Mouse (Mus musculus) spleen, adult 2 months (tissue): ENCODE results near the gene Gm27021. TPM values are rescaled to one million over a fixed set of nuclear protein-coding genes. Genes with fewer than 3 reads are reported as not detected.

ENCODE experiments used
- DNase-seq, 2 experiments: peaks; one replicate each; pipeline versions ENCODE4 v3.0.0 to v3.0.0-alpha.2; 2012 to 2021; ENCODE audit warnings: low spot score in 2 of 2, low read depth in 1 of 2
- H3K27ac ChIP-seq: fragments of 200-500 bp; 2 replicates; pipeline ENCODE4 v1.5.1; 2012; ENCODE audit warnings: low read length, inconsistent platforms; ENCODE audit not compliant: insufficient read depth
- H3K27me3 ChIP-seq: fragments of 200-500 bp; 2 replicates; pipeline ENCODE4 v1.6.1; 2012; ENCODE audit warnings: mild to moderate bottlenecking, moderate library complexity, low read length, inconsistent platforms; ENCODE audit not compliant: control insufficient read depth, insufficient read depth
- H3K36me3 ChIP-seq: fragments of 200-500 bp; 2 replicates; pipeline ENCODE4 v1.6.1; 2012; ENCODE audit warnings: mild to moderate bottlenecking, low read length, inconsistent platforms; ENCODE audit not compliant: control insufficient read depth, insufficient read depth
- H3K4me1 ChIP-seq: fragments of 200-500 bp; 2 replicates; pipeline ENCODE4 v1.6.1; 2011; ENCODE audit warnings: inconsistent platforms; ENCODE audit not compliant: control insufficient read depth, insufficient read depth, insufficient read length
- H3K4me3 ChIP-seq: fragments of 200-500 bp; 2 replicates; pipeline ENCODE4 v1.5.1; 2011; ENCODE audit warnings: mild to moderate bottlenecking, inconsistent platforms; ENCODE audit not compliant: insufficient read depth, insufficient read length; ENCODE audit errors: extremely low read depth
- CTCF ChIP-seq: fragments of 200-500 bp; IDR thresholded peaks from 2 replicates; pipeline ENCODE4 v1.5.1; 2011; ENCODE audit warnings: mild to moderate bottlenecking, inconsistent platforms; ENCODE audit not compliant: insufficient read depth, insufficient read length, insufficient replicate concordance; ENCODE audit errors: extremely low read depth
- POLR2A ChIP-seq: fragments of 200-500 bp; IDR thresholded peaks from 2 replicates; pipeline ENCODE4 v1.6.1; 2011; ENCODE audit warnings: low read depth, low read length, inconsistent platforms
- WGBS: fragments of 180-500 bp; shearing (Covaris S2); methylation state at CpG from one replicate; pipeline ENCODE4 v1.1.7; 2018; 5-methylcytosine and 5-hydroxymethylcytosine counted together
- polyA plus RNA-seq: library from polyadenylated mRNA; depleted of rRNA; stranded (reverse); fragments of >200 nt; gene quantifications from 2 replicates; pipeline ENCODE4 v1.2.3, GENCODE M21; 2012; rRNA removed

The Gm27021 gene
- polyA plus RNA-seq, result 0.18 and 2.8 TPM in 2 replicates

DNA sequence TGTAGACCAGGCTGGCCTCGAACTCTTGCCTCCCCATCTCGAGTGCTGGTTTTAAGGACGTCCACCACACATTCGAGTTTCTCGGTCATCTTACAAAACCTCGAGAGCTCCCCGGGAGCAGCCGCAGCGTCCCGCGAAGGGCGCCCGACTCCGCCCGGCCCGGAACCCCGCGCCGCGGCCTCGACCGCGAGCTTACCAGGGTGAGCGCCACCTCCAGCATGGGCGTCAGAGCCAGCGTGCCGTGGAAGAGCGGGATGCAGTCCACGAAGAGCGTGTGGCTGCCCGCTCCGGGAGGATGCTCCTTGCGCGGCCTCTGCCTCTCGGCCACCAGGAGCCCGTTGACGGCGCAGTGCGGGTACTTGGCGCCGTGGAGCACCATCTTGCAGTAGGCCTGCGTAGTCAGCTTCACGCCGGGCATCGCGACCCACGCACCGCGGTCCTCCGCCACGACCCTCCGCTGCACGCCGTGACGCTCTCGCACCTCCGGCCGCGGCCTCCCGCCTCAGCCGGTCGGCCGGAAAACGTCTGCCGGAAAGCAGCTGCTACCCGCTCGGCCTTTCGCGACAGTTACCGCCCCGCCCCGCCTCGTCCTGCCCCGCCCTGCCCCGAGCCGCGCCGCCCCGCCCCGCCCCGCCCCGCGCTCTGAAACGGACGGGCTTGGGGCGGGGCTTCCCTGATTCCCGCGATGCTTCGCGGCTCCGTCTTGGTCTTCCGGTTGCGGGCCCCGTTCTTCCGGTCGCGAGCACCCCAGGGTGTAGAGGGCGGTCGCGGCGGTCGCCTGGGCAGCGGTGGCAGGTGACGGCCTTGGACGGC lies at the start of gene Gm27021, which contains the start of gene Cox4i1:
Gene Gm27021, minus strand, starts transcription at position 519 of the 813 bp plus-strand sequence.
Gene Cox4i1, plus strand, starts transcription at position 662 of the 813 bp plus-strand sequence.
- WGBS, result under 1% methylated on average over 99 of the region's 105 CpGs
- peak within 1 kb of the TSS; percentile 78 for H3K27ac ChIP-seq
- TF ChIP-seq POLR2A (peak; percentile 49), CTCF (no peak)
- peaks cover 15% of the 10 kb centered on the region for H3K36me3 ChIP-seq
- H3K27me3 ChIP-seq, result no peaks in the 10 kb centered on the region
- peaks cover 18% of the 10 kb centered on the region for H3K4me1 ChIP-seq
- DNase-seq, result peak; percentile 79 to 93
- peak within 1 kb of the TSS; percentile 94 for H3K4me3 ChIP-seq

DNA sequence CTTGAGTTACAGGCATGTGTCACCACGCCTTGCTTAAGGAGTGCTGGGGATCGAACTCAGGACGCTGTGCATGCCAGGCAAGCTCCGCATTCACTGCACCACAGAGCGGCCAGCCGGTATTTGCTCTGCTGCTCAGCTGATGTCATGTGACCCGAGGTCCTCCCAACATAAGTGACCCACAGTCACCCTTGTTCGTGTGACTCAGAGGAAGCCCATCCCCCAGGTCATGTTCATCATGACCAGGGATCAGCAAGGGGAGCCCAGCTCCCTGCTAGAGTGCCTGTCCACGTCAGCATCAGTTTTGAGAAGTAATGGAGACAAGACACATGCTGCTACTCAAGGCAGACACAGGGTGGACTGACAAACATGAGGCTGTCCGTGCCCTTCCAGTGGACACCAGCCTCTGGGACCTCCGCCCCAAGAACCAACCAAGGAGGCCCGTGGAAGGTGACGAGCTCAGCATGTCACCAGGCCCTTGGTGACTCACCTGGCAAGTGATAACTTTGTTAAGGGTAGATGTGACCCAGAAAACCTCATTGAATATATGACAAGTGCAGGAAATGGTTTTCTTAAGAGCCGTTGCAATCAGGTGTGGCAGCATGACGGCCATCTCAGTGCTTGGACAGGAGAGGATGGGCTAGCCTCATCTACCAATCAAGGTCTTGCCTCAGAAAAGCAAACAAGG lies 48.3 kb upstream of the Gm27021 start:
- H3K27me3 ChIP-seq, result no peaks in the 10 kb centered on the region
- TF ChIP-seq POLR2A, result no peak
- no peak for TF ChIP-seq CTCF
- H3K4me1 ChIP-seq, result peaks cover 11% of the 10 kb centered on the region
- H3K4me3 ChIP-seq, result no peak overlapping the region
- DNase-seq, result no peak
- H3K36me3 ChIP-seq, result no peaks in the 10 kb centered on the region
- 75% methylated on average over 15 of the region's 15 CpGs for WGBS
- peak overlapping the region; percentile 20; the same call in 1 of the 2 replicates for H3K27ac ChIP-seq

DNA sequence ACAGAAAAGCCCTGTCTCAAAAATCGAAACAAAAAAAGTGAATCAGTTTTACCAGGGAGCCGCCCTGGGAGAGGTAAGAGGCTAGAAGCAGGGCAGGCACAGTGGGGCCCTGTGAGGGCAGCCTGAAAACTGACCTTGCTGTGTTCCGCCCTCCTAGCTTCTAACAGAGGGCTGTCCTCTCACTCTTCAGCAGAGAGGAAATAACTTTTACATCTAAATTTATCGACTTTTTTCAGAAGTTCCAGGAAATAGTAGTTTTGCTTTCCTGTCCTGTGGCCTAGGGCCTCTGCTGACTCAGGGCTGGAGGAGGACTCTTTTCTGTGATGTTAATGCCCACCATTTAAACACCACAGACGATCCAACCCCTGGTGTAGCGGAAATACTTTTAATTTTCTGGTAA lies 47.3 kb upstream of the Gm27021 start:
- H3K27me3 ChIP-seq, result no peaks in the 10 kb centered on the region
- peaks cover 11% of the 10 kb centered on the region for H3K4me1 ChIP-seq
- DNase-seq, result no peak
- no peak overlapping the region for H3K4me3 ChIP-seq
- WGBS, result 13% methylated on average over 6 of the region's 6 CpGs
- peak overlapping the region; percentile 50 for H3K27ac ChIP-seq
- H3K36me3 ChIP-seq, result no peaks in the 10 kb centered on the region
- TF ChIP-seq POLR2A (no peak), CTCF (no peak)

DNA sequence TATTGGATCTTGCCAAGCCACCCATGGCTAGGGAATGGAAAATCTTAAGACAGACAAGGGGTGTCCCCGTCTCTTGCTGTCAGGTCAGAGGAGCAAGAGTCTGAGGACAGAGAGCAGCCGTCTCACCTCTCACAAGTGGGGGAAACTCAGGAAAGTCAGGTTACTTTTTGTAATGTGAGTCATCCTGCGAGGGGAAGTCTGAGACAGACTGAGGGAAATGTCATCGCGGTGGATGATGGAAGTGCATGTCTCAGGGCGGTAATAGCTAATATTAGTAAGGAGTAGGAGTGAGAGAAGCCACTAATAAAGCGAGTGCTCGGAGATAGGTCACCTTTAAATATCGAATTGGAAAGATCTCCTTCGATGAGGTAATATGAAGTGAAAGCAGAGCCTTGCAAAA lies 41.3 kb upstream of the Gm27021 start:
- DNase-seq, result no peak
- TF ChIP-seq POLR2A (no peak), CTCF (no peak)

DNA sequence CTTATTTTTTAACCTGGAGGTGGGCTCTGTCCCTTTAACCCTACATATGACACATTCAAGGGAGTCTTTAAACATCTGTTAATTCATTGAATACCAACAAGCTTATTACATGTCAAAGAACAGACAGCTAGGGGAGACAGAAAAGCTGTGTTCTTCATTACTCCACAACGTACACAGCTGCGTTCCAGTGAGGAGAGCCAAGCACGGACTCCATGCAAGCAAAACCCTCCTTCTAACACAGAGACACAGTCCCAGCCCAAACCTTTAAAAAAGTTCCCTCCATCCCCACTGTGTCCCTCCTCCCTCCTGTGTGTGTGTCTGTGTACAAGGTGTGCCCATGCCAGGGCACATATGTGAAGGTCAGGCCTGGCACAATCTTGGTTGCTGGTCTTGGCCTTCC lies 38.3 kb upstream of the Gm27021 start:
- Histone ChIP-seq H3K4me1 (peaks cover 15% of the 10 kb centered on the region; the same call in 1 of the 2 replicates), H3K4me3 (no peak overlapping the region), H3K27ac (no peak overlapping the region), H3K36me3 (no peaks in the 10 kb centered on the region), H3K27me3 (no peaks in the 10 kb centered on the region)
- DNase-seq, result no peak
- 97% methylated on average over 3 of the region's 3 CpGs for WGBS
- no peak for TF ChIP-seq CTCF
- TF ChIP-seq POLR2A, result no peak

More for the DNA sequence above, 41.3 kb upstream of the Gm27021 start:
- Histone ChIP-seq H3K27me3 (no peaks in the 10 kb centered on the region), H3K4me1 (no peaks in the 10 kb centered on the region), H3K27ac (no peak overlapping the region), H3K4me3 (no peak overlapping the region), H3K36me3 (no peaks in the 10 kb centered on the region)
- WGBS, result 39% methylated on average over 10 of the region's 10 CpGs

DNA sequence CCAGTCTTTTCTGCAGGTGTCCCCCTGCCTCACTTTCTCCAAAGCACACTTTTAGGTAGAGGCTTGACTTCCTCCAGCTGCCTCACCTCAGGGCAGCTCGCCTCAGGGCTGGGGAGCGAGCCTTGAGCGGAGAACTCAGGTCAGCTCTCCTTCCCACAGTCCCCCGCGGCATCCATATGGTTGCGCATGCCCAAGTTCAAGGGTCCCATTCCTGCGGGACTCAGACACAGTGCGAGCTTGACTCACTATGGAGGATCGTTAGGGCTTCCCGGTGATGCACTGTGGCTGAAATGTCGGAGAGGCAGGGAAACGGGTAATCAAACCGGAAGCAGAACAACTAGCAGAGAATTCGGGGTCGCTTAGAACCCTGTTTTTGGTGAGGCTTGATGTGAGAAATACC lies 37.3 kb upstream of the Gm27021 start:
- no peak for DNase-seq
- Histone ChIP-seq H3K4me1 (peaks cover 25% of the 10 kb centered on the region; the same call in 1 of the 2 replicates), H3K27ac (no peak overlapping the region), H3K4me3 (no peak overlapping the region), H3K27me3 (no peaks in the 10 kb centered on the region), H3K36me3 (no peaks in the 10 kb centered on the region)
- 81% methylated on average over 15 of the region's 15 CpGs for WGBS
- TF ChIP-seq POLR2A, result no peak

DNA sequence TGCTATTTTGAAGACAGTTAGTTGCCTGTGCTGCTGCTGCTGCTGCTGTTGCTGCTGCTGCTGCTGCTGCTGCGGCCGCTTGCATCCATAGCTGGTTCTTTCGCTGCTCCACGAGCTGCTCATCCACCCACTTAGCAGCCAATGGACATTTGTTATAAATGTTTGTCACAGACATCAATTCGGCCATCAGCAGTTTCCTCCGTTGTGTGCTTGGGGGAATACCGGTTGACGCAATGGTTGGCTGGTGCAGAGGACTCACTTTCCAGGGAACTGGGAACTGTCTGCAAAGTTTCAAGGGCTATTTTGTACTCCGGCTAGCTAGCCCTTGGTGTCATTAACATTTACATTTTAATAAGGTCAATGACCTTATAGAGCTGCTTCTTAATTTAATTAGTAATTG lies 36.3 kb upstream of the Gm27021 start:
- peaks cover 32% of the 10 kb centered on the region; the same call in 1 of the 2 replicates for H3K4me1 ChIP-seq
- H3K27me3 ChIP-seq, result no peaks in the 10 kb centered on the region
- H3K36me3 ChIP-seq, result no peaks in the 10 kb centered on the region
- 77% methylated on average over 9 of the region's 9 CpGs for WGBS
- H3K27ac ChIP-seq, result no peak overlapping the region
- TF ChIP-seq POLR2A, result no peak
- TF ChIP-seq CTCF, result no peak
- DNase-seq, result no peak
- H3K4me3 ChIP-seq, result no peak overlapping the region
